Mouse (Mus musculus) yolk sac, embryonic 10.5 days (tissue): ENCODE results near the gene Rpl26.

Source experiments
- DNase-seq: peaks from one replicate; pipeline ENCODE4 v3.0.0-alpha.2; 2017; ENCODE audit warnings: low spot score

Rpl26 gene

DNA sequence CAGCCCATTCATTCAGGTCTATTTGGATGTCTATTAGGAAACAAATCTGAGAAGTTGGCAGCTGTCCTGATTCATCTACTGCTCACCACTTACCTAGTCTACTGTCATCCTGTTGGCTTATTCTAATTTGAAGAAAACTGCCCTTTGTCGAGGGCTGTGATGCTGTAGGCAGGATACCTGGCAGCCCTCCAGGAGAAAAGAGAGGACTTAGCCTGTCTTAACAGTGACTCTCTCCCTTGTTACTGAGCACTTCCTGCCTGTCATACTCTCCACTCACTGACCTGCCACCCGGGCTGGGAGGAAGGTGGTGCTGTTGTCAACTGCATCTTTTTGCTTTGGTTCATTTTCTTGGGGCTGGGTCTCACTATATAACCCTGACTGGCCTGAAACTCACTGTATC lies 10.8 kb upstream of the Rpl26 start:
- DNase-seq = no peak

DNA sequence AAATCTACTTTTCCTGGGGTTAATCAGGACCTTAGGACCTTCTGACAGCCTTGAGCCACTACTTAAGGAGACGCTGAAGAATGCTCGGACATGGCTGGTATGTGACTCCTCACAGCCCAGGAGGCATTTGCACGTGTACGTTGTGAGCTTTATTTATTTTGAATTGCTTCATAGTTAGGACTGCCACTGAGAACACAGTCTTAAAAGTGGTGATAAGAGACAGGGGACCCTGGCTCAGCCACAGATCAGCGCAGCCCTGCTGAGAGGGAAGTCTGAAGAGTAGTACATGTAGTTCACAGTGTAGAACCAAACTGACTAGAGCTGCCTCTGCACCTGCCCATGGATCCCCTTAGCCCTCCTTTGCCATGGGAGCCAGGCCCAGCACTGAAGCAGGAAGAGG lies 9.6 kb upstream of the Rpl26 start:
- no peak for DNase-seq

DNA sequence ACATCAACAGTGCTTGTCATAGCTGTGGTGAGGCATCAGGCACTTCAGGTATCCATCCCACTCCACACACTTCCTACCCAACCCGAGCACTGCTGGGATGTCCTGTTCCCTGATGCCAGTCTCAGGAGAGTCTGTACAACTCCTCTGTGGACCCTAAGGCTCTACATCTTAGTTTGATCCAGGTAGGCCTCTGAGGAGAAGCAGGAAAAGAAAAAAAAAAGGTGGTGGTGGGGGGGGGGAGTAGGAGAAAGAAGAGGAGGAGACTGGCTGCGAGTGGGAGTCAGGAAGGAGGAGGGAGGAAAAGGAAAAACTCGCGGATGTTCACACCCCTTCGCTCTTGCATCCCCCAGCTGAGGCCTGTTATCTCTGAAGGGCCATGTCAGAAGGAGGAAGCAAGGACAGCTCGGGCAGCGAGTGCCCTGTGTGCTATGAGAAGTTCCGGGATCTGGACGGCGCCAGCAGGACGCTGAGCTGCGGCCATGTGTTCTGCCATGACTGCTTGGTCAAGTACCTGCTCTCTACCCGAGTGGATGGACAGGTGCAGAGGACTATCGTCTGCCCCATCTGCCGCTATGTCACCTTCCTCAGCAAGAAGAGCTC lies 9.1 kb upstream of the Rpl26 start:
- no peak for DNase-seq

DNA sequence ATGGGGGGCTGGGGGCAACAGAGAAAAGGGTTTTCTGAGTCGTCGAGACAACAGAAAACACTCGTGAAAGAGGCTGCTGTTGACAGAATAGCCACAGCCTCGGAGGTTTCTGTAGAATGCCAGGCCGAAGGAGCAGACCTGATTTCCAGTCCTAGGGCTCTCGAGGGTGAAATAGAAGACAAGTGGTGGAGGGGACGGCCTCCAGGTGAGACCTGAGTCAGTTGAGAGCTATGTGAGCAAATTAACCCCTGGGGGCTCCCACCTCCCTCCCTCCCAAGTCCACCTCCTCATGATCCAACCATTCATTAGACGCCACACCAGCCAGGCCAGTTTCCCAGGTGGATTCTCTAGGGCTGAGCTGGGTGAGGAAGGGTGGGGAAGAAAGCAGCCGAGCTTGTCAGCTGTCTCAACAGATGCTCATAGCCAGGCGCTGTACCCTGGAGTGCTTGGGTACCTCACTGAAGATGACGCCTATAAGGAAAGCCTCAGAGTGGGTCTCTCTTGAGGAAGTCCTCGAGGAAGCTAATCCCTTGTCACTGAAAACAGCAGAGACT lies 7.4 kb upstream of the Rpl26 start:
- DNase-seq = no peak

DNA sequence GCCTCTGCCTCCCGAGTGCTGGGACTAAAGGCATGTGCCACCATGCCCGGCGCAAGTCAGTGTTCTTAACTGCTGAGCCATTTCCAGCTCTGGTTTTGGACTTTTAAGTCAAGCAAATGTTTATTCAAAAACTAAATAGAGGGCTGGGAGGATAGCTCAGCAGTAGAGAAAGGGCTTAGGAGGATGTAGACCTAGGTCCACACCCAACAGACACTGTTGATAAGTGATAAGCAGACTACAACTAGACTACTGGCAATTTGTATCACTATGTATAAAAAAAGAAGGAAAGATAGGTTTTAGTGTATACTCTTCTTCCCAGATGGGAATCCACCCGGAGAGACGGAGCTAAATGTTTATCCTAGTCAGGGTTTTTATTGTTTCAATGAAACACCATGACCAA lies 5.1 kb upstream of the Rpl26 start:
- DNase-seq = no peak

DNA sequence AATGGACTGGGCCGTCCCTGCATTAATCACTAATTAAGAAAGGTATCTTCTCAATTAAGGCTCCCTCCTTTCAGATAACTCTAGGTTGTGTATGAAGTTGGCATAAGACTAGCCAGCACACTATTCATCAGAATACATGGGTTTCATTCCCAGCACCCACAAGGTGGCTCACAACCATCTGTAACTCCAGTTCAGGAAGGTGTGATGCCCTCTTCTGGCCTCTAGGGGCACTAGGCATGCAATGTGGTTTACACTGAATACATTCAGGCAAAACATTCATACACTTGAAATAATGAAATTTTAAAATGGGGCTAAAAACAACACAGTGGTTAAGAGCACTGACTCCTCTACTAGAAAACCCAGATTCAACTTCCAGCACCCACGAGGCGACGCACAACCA lies 4.3 kb upstream of the Rpl26 start:
- no peak for DNase-seq

DNA sequence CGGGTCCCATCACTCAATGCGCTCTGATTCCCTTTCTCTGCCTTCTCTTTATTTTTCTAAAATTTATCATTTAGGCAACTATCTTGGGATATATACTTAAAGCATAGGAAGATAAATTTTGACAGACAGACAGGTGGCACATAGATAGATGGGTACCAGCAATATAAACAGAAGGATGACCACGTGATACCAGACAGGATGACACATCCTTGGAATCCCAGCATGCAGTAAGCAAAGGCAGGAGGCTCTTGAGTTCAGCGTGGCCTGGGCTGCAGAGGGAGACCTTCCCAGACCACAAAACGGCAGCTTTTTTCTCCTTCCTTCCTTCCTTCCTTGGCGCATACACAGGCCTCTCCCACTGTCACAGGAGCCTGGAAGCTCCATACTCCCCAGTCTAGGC lies 3.5 kb upstream of the Rpl26 start:
- no peak for DNase-seq

DNA sequence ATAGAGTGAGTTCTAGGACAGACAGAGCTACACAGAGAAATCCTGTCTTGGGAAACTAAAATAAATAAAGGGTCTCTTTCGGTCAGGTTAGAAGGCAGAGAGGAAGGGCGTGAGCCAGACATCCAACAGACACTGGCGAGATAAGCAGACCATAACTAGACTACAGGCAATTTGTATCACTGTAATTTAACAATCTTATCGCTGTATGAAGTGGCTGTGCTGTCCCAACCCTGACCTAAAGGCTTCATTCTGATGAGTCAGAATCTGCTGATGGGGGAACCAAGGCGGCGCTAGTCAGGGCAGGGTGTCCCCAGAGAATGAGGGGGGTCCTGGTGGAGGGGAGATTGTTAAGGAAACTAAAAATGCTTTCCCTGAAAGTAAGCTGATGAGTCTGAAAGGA lies 2.6 kb upstream of the Rpl26 start:
- no peak for DNase-seq

DNA sequence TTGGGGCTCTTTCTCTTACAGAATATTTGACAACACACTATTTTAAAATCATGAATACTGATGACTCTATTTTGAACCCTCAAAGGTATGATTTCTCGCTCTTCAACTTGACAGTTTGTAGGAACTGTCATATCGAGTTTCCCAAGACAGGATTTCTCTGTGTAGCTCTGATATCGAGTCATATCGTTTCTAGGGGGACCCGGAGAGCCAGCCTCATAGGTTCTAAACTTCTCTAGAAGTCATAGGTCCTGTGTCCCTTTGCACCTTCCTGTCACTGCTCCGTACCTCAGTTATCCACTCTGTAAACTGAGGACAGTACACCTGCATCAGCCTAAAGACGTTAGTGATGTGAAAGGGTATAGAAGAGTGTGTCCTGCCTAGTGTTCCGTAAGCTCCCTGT lies 1.6 kb upstream of the Rpl26 start:
- no peak for DNase-seq

DNA sequence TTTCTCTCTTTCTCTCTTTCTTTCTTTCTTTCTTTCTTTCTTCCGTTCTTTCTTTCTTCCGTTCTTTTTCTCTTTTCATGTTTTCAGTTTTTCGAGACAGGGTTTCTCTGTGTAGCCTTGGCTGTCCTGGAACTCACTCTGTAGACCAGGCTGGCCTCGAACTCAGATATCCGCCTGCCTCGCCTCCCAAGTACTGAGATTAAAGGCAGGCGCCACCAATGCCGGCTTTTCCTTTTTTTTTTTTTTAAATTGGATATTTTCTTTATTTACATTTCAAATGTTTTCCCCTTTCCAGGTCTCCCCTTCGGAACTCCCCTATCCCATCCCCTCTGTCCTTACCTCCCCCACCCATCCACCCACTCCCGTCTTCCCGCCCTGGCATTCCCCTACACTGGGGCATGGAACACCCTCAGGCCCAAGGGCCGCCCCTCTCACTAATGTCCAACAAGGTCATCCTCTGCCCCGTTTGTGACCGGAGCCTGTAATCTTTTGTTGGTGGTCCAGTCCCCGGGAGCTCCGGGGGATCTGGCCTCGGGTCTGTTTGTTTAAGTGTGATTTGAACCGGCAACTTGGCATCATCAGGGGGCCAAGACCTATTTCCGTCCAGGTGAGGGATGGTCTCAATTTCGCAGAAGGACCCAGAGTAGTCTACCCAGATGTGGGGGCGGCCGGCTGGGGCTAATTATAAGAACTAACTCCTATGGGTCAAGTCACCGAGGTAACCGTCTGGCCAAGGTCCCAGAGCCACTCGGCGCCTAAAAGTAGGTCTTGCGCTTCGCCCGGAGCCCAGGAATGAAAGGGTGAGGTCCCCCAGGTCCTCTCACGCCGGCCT lies 648 bp upstream of the Rpl26 start:
- DNase-seq = peak; percentile 37

DNA sequence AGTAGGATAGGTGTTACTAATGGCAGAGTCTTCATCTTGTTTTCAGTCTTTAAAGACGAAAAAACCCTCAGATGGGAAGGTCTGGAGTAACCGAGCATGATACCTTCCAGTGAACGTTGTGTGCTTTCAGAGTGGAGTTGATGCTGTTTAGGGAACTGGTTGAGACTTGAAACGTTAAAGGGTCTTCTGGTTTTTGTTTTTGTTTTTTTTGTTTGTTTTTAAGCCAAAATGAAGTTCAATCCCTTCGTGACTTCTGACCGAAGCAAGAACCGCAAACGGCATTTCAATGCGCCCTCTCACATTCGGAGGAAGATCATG lies 623 bp downstream of the Rpl26 start:
- DNase-seq = no peak

DNA sequence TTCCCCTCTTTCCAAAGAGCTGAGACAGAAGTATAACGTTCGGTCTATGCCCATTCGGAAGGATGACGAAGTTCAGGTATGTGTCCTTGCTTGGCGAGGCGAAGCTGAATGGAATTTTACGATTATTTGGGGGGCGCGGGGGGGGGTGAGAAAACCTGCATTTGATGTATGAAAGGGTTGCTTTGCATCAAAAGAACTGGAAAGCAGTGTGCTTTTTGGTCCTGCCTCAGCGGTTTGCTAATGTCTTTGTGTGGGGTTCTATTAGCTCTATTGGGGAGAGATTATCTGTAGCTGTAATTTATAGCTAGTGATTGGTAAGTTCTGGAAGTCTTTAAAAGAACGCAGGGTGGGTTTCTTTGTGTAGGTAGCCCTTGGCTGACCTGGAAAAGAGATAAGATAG lies 984 bp downstream of the Rpl26 start:
- no peak for DNase-seq

DNA sequence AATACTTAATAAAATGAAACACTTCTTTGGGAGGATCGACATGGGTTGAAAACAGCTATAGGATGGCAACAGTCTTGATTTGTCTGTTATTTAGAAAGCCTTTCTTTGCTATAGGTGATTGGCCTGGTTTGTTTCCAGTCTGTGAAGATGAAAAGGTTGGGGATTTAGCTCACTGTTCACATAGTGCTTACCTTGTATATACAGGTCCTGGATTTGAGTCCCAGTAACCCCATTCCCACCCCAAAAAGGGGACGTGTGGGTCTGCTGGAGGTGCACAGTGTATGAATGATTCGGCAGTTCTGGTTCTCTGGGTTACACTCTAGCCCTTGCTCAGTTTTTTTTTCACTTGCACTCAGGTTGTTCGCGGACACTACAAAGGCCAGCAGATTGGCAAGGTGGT lies 1.4 kb downstream of the Rpl26 start:
- no peak for DNase-seq

DNA sequence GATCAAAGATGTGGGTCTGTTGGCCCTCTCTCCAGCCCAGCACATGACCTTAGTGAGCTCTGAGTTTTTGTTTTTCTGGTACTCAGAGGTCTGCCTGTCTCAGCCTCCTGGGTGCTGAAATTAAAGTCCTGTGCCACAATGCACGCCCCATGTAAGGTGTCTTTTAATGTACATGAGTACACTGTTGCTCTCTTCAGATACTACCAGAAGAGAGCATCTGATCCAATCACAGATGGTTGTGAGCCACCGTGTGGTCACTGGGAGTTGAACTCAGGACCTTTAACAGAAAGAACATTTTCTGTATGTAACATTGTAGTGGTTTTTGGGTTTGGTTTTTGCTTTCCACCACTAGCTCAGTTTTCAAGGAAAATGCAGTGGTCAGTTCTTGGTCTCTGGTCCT lies 2.4 kb downstream of the Rpl26 start:
- DNase-seq = no peak

DNA sequence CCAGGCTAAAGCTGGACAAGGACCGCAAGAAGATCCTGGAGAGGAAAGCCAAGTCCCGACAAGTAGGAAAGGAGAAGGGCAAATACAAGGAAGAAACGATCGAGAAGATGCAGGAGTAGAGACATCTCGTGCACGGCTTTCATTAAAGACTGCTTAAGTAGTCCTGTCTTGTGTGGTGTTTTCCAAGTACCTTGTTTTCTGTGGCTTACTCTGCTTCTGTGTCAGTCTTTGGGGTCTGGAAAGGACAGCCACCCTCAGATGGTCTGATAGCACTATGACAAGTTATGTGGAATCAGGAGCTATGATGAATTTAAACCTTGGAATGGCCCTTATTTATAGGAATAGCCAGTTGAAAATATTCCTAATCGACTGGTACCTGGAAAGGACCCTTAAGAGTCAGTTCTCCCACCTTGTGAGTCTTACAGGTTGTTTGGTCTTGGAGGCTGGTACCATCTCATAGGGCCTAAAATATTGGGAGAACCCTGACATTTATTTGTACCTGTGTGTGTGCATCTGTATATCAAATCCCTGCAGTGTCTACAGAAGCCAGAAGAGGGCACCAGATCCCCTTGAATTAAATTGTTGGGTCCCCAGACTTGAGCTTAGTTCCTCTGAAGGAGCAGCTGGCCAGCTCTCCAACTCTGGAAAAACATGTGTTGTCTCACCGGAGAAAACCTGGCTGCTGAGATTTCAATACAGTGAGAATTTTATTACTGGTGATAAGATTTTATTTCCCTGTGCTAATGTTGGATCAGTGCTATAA lies 3.2 kb downstream of the Rpl26 start:
- peak; percentile 50 for DNase-seq

DNA sequence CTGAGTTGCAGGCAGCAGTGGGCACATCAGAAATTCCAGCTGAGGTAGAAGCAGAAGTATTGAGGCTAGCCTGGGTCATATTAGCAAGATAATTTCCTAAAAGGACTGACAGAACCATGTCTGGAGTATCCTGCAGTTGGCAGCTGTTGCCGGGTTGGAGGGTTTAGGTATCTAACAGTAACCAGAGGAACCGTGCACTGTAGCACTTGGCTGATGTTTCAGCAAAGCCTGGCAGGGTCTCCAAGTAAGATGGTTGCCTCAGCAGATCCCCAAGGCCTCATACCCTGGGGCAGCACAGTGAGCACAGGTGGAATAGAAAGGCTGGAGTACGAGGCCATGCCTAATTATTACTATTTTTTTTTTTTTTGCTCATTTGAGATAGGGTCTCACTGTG lies 3.8 kb downstream of the Rpl26 start:
- DNase-seq = no peak

DNA sequence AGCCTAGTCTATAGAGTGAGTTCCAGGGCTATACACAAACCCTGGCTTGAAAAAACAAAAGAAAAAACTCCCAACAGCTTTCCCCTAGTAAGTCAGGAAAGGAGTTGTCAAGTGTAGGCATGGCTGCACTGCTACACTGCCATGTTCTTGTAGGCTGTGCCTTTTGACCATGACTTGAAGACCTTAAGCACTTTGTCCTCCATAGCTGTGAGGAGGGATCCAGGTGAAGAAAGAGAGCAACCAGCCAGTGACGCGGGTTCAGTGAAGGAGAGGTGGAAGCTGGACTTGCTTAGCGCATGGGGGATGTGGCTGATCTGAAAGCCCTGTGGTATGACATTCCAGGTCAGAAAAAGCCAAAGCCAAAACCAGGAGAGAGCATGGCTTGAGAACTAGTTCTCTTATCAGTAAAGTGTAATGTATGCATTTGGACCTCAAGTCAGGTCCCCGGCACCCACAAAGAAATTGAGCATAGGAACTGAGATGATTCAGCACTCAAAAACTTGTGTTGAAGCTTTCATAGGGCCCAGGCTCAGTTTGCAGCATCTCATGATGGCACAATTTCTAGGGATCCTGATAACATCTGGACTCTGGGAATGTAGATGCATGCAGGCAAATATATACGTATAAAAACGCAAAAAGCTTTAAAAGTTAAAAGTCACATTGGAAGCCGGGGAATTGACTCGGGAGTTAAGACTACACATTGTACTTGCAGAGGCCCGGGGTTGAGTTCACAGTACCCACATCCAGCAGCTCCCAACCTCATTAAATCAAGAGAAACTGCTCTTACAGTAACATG lies 4.5 kb downstream of the Rpl26 start:
- no peak for DNase-seq

DNA sequence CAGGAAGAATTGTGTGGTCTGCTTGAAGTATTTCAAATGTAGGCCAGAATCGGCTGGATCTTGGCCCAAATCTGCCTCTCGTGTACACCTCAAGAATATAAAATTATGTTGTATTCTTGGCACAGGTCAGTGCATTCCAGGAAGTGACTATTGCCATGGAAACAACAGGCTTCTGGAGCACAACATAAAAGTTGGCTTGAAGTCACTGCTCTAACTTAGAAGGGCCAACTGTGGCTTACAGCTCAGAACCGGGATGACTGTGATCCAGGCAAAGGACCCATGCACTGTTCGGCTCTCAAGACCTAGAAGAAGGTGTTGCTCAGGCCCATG lies 5.0 kb downstream of the Rpl26 start:
- DNase-seq = no peak

DNA sequence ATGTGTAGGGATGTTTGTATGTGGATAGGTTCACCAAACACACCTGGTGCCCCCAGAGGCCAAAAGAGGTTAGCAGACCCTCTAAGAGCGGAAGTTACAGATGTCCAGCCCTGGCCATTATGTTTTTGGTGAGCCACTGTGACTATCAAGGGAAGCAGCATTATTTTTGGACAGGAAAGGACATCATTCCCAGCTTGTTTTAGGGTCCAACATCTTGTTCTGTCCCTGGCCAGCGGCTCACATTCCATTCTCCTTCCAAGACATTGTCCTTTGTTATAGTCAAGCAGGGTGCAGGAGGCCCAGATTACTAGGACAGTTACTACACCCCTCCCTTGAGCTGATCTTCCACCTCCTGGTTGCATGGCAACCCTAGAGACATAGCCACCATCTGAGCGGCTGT lies 5.9 kb downstream of the Rpl26 start:
- no peak for DNase-seq

DNA sequence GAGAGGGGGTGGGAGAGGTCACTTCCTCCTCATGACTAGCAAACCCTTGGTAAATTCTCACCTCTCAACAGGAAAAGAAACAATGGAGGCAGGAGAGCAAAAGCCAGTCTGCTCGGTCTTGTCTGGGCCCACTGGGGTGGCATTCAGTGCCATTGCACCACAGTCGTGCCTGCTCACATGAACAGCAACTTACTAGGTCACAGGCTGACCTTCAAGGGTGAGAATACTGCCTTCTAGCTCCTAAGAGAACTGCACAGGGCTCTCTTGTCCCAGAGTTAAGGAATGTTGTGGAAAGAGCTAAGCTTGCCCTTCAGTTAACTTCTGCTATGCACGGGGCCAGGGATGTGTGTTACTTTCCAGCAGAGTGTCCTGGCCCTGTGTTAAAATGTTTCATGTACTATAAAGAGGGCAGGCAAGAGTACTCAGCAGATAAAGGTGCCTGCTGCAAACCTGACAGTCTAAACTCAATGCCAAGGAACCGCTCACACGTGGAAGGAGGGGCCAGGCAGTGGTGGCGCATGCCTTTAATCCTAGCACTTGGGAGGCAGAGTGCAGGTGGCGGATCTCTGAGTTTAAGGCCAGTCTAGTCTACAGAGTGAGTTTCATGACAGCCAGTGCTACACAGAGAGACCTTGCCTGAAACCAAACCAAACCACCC lies 7.6 kb downstream of the Rpl26 start:
- DNase-seq = no peak

DNA sequence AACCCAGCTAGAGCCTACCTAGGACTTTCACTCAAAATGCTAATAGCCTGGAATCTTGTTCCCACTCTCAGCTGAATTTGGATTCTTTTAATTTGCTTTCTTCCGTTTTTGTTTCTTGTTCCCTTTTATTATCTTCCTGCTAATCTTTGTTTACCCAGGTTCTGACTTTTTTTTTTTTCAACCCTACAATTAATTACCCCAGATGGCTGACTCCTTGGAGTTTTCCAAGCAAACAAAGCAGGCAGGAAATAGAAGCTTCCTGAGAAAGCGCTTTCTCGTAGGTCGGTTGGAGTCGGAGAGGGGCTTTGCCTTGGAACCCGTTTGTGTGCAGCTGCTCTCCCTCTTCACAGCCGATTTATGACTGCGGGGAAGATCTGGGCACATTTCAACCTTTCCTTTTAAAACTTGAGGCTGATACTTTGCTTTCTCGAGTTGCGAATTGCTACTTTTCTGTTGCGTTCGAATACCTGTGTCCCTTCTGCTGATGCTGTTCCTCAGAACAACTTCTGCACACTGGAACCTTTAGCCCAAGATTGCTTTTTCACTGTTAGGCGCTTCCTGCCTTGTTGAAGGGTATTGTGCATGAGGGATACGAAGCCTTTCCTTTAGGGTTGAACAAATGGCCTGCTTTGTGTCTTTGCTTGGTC lies 10.3 kb downstream of the Rpl26 start:
- no peak for DNase-seq
